Mouse (Mus musculus) lung, postnatal 4 days (tissue): ENCODE data around the gene Stim1.
"Not testable (repeated sequence)": the region's sequence is repeated elsewhere in the genome, so short reads cannot be mapped to it uniquely, and the experiment has no call there.

Source experiments
- DNase-seq, 2 experiments: peaks; one replicate each; pipeline ENCODE4 v3.0.0; 2021

The Stim1 gene

DNA sequence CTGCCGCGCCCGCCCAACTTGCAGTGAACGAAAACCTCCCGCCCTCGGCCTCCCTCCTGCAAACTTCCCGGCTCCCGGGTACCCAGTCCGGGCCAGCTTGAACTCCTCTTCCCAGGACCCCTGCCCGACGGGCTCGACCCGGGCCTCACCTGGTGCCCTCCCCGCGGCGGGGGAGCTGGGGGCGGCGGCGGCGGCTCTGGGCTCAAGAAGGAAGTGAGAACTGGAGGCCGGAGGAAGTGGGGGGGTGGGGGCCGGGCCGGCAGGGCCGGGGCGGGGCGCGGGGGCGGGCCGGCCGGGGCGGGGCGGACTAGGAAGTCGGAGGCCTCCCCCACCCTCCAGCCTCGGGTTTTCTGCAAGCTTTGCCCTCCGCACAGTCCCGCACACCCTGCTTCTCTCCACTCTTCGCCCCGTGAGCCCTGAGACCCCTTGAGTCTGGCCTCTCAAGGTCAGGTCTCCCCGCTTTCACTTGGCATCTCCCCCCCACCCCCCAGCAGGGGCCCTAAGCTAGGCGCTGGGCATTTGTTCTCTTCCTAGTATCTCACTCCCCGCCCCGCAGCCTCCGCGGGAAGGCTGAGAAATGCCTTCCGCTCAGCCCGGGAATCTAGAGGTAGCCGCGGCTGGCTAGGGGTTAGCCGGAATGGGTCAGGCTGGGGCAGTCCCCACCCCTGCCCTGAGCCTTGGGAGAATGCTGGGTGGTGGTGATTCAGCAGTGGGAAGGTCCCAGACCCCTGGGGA lies 17.5 kb upstream of the Stim1 start:
- peak; percentile 84 to 86 for DNase-seq

DNA sequence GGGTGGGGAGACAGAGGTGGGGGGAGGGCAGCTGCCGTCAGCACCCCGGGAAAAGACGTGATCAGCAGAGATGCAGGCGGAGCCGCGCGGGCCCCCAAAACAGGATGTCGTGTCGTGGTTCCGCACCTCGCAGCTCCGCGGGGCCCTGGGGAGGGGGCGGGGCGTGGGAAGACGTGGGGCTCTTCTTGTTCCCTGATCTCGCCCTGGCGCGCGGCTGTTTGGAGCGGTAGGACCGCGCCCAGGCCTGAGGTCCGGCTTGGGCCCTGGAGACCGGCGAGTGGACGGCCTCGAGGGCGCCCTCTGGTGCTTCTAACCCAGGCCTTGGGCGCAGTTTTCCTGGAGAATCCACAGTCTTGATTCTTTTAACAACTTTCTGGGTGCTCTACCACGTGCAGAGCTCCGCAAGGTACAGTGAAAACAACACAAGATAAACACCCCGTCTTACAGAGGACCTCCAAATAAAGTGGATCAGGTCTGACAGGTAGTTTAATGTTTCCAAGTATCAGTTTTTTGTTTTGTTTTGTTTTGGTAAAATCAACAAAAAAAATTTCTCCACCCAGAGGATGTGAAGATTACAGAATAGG lies 16.9 kb upstream of the Stim1 start:
- peak; percentile 95 to 97 for DNase-seq

DNA sequence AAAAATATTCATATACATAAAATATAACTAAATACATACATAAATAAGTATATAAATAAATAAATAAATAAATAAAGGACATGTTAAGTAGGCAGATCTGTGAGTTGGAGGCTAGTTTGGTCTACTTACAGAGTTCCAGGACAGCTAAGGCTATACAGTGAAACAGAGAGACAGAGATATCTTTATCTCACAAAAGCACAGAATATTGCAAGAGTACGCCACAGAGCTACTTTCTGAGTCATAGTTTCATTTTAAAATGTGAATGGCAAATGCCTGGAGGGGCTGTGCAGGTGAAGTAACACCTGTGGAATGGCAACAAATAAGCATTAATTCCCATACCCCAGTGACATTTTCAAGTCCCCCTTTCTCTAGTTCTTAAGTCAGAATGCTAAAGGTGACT lies 14.0 kb upstream of the Stim1 start:
- no peak for DNase-seq

GRCm38 (mm10) chr7:102255954-102256353 lies 11.7 kb upstream of the Stim1 start, which contains the start of gene Rhog:
TSS of gene Rhog (minus strand) at chr7:102256054.
- no peak for DNase-seq

DNA sequence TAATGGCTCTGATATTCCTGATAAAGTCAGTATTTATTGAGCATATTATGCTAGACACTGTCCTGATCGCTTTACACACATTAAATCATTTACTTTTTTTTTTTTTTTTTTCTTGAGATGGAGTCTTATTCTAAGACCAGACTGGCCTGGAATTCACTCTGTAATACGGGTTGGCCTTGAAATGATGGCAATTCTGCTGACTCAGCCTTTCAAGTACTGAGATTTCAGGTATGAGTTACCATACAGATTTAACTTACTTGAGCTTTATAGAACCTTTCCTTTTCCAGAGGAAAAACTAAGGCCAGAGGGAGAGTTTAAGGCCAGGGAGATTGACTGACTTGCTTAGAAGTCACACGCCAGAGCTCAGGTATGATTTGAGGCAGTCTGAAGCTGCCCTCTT lies 11.0 kb upstream of the Stim1 start:
- no peak for DNase-seq

DNA sequence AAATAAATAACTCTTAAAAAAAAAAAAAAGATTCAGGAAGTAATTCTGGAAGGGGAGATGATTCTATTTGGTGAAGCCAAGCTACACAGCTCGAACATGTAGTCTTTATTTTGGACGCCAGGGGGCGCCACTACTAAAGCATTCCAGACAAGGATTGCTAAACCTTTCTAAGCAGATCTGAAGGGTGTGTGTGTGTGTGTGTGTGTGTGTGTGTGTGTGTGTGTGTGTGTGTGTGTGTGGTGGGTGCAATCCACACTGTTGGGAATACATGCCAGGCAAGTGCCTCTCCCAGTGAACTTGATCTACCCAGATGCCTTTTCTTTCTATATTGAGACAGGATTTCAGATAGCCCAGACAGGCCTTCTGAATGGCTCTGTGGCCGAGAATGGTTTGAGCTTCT lies 9.4 kb upstream of the Stim1 start:
- DNase-seq: peak; percentile 81 to 88

GRCm38 (mm10) chr7:102258753-102259152 lies 8.9 kb upstream of the Stim1 start:
- no peak for DNase-seq

DNA sequence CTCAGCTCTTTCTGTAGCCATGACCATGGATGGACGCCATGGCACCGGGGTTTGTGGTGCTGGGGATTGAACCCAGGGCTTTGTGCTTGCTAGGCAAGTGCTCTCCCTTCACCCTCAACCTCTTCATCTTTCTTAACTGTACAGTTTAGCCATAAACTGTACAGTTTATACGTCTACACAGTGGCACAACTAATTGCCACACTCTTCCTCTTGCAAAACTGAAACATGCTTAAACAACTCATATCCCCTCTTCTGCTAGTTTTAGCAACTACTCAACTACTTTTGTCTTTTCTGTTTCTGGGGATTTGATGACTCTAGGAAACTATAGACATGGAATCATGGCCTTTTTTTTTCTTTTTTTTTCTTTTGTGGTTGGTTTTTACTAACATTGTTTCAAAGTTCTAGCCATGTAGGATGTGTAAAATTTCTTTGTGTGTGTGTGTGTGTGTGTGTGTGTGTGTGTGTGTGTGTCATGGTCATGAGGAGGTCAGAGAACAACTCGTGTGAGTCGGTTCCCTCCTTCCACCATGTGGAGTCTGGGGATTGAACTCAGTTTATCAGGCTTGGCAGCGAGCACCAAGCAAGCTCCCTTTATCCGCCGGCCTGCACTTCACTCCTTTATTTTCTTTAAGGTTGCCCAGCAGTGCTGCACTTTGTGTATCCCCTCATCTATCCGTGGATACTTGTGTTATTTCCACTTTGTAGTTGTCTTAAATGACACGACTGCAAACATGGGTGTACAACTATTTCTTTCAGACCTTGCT lies 7.7 kb upstream of the Stim1 start:
- DNase-seq: no peak

GRCm38 (mm10) chr7:102260518-102260917 lies 7.1 kb upstream of the Stim1 start:
- DNase-seq: no peak

DNA sequence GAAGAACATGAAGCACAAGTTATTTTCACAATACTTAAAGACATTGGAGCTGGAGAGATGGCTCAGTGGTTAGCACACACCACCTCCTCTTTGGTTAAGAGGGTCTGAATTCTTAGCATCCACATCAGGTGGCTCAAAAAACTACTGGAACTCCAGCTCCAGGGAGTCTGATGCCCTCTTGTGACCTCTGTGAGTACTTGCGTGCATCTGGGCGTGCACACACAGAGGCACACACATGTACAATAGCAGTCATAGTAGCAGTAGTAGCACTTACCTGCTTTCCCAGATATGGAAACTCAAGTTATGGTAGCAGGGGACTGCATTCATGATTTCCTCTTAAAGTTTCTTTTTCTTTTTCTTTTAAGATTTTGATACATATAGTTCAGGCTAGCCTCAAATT lies 4.6 kb upstream of the Stim1 start:
- DNase-seq: no peak

- DNase-seq: not testable (repeated sequence)
These were observed 1.6 kb upstream of the Stim1 start for GRCm38 (mm10) chr7:102266021-102266400.

DNA sequence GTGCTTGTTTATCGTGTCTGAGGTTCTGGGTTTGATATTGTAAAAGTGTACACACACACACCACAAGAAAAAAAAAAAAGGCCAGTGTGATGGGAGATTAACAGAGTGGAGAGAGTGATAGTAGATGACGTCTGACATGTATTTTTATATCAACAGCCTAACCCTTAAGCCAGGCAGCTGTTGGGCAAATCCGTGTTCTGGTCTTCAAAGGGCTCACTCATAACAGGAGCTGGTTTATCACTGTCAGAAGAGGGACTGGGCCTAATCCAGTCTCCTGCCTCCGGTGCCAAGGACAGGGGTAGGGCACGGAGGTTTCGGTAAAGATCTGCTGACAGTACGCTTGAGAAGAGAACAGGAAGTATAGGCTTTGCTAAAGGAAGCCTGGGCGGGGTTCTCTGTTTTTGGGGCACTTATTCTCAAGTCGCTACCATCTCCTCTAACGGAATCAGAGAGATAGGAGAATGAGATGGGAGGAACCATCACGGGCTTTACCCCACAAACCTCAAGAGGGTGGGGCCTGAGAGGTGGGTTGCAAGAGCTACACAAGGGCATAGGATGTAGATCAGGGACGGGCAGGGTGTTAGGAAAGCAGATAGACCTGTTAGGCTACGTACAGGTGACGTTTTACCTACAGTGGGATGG lies 1.1 kb upstream of the Stim1 start:
- peak; percentile 41 to 57 for DNase-seq

DNA sequence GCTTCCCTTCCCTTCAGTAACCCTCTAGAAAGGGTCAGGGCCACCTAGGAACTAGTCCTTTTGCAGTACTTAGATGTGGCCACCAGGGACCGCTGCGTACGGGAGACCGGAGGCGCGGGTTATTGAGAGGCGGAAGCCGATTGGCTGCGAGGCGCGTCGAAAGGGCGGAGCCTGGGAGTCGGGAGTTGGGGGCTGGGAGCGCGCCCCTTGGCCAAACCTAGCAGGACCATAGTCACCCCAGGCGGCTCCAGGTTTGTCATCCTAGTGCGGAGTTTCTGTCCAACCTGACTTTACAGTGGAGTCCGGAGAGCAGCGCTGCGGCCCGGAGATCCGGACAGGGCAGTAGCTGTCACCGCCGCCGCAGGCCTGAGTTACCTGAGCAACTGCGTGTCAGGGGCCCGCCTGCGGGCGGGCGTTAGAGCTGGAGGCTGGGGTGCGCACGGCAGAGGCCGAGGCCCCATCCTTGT lies 460 bp upstream of the Stim1 start:
- DNase-seq: peak; percentile 94 to 96

- no peak for DNase-seq
These were observed 766 bp downstream of the Stim1 start for GRCm38 (mm10) chr7:102268395-102268748.

GRCm38 (mm10) chr7:102272422-102272948 lies 4.9 kb downstream of the Stim1 start:
- DNase-seq: no peak

GRCm38 (mm10) chr7:102281403-102281802 lies 13.8 kb downstream of the Stim1 start:
- DNase-seq: no peak

GRCm38 (mm10) chr7:102282261-102282660 lies 14.7 kb downstream of the Stim1 start:
- DNase-seq: peak; percentile 18 to 41

- DNase-seq: no peak
These were observed 21.9 kb downstream of the Stim1 start for GRCm38 (mm10) chr7:102289466-102289865.

GRCm38 (mm10) chr7:102292228-102292627 lies 24.6 kb downstream of the Stim1 start:
- DNase-seq: no peak

DNA sequence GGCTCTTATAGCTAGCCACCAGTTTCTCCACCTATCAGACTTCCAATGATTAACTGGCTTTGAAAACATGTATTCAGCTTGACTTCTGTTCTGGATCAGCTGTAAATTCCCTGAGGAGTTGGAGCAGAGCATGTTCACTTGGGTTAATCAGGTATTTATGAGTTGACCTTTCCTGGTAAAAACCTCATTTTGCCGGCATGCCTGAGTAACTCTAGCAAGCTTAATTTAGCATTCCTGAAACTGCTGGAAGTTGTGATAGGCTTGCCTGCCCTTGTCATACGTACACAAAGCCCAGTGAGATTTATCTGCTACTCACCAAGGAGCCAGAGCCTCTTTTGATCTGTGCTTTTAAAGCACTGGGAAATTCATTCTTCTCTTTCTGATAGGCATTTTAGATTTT lies 25.6 kb downstream of the Stim1 start:
- no peak for DNase-seq

DNA sequence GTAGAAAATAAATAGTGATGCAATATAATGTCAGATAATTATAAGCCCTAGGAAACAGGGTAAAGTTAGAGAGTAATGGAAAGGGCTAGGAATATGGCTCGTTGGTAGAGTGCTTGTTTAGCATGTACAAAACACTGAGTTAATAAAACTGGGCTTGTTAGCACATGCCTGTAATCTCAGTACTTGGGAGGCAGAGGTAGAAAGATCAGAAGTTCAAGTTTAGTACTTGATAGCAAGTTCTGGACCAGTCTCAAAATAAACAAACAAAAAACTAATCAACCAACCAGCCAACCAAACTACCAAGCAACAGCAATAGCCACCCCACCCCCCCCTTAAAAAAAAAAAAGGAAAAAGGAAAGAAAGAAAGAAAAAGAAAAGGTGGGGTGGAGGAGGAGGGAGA lies 33.2 kb downstream of the Stim1 start:
- DNase-seq: no peak

DNA sequence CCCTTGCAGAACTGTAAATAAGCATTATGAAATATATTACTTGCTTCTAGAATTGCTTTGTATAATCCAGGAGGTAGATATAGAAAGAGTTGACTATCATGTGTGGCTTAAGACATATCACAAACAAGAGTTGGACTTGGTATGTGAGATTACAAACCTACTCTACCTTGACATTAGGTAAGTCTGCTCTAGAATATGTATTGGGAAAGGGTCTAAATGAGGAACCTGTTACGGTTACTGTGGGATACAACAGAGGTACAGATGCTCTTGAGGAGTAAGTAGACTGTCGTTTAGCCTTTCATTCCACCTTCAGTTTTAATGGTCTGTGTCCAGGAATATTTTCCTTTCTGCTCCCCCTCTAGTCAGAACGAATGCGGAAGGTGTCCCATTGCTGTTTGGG lies 34.9 kb downstream of the Stim1 start:
- no peak for DNase-seq

DNA sequence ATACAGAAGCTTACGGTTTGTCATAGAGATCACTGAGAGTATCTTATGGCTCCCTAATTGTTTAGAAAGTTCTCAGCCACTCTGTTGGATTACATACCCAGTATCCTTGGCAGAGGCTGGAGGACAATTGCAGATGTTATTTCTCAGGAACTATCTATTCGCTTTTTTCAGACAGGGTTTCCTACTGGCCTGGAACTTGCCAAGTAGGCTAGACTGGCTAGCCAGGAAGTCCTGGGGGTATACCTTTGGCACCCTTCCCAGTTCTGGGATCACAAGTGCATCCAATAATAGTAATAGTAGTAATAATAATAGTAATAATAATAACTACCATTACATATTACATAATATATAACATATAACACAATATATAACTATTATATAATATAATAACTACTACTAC lies 38.0 kb downstream of the Stim1 start:
- DNase-seq: no peak
